Mouse (Mus musculus) stomach, adult 2 months (tissue): ENCODE data around the gene Itih5. TPM values are rescaled to one million over a fixed set of nuclear protein-coding genes. Genes with fewer than 3 reads are reported as not detected.

ENCODE experiments used
- polyA plus RNA-seq: library from polyadenylated mRNA; depleted of rRNA; stranded (reverse); fragments of >200 nt; gene quantifications from 2 replicates; pipeline ENCODE4 v1.2.3, GENCODE M21; 2012; rRNA removed

Itih5 gene
- polyA plus RNA-seq, result 2.8 and 3.6 TPM in 2 replicates

GRCm38 (mm10) chr2:10153201-10154075 lies at the start of gene Itih5:
Gene Itih5, plus strand, starts transcription at chr2:10153571.

DNA sequence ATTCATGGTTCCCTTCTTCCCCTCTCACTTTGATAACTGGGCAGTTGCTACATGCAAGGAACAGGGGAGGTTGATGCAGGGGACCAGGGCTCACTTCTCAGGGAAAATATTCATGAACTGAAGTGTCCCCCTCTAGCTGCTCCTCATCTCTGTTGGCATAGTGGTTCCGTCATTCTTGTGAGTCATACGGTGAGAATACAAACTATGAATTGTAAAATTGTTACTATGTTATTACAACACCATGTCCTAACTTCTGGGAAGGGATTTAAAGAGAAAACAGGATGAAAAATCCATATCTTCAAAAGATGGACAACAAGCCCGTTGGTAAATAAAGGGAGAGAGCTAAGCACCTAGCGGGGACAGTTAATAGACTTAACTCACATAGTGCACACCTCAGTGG lies 22.1 kb upstream of the Itih5 start, which contains the start of gene Itih2:
Itih2 (minus strand) TSS at position 101 of the 400 bp plus-strand sequence.

Other genes starting within 250 kb of the Itih5 start
- 1.9 and 4.0 TPM in 2 replicates for gene Taf3, start 105.0 kb upstream of the Itih5 start, polyA plus RNA-seq
- gene Atp5c1, start 73.1 kb upstream of the Itih5 start, polyA plus RNA-seq, result 133 and 139 TPM in 2 replicates
- gene Kin, start 73.0 kb upstream of the Itih5 start, polyA plus RNA-seq, result 0.17 and 0.53 TPM in 2 replicates
- gene Itih2, start 22.2 kb upstream of the Itih5 start, polyA plus RNA-seq, result 1.1 and 1.5 TPM in 2 replicates
- gene Sfmbt2, start 216.9 kb downstream of the Itih5 start, polyA plus RNA-seq, result 0.05 TPM in 1 of 2 replicates, not detected in the other